Mouse (Mus musculus) G1E (cell line): ENCODE measurements at regions not wholly inside any gene's neighbourhood (a gene's known extent, or its start where the extent isn't known, plus 50 kb on each side); places are given as distances from the start of the nearest gene placed in this dataset.

ENCODE experiments used
- ATAC-seq: 2 replicates; pipeline ENCODE4 v1.8.0; 2016; ENCODE audit warnings: mild to moderate bottlenecking; ENCODE audit not compliant: insufficient number of reproducible peaks, poor library complexity, low FRiP score, severe bottlenecking; ENCODE audit errors: extremely low read depth
- DNase-seq: peaks from one replicate; pipeline ENCODE4 v3.0.0; 2012; ENCODE audit warnings: low spot score
- H3K27me3 ChIP-seq: 2 replicates; pipeline ENCODE4 v1.6.1; 2012; ENCODE audit warnings: mild to moderate bottlenecking, low read length, inconsistent platforms; ENCODE audit not compliant: insufficient read depth
- H3K36me3 ChIP-seq: replicated peaks from 2 replicates; pipeline ENCODE3; 2012; ENCODE audit warnings: mild to moderate bottlenecking, inconsistent platforms
- H3K4me1 ChIP-seq: 2 replicates; pipeline ENCODE4 v1.6.1; 2012; ENCODE audit warnings: low read depth, low read length, inconsistent platforms, mixed read lengths; ENCODE audit not compliant: insufficient read depth
- H3K4me3 ChIP-seq: 2 replicates; pipeline ENCODE4 v1.5.1; 2012; ENCODE audit warnings: low read depth, mild to moderate bottlenecking, inconsistent platforms, low read length, moderate library complexity, mixed read lengths
- H3K9me3 ChIP-seq: replicated peaks from 2 replicates; pipeline ENCODE4 v1.6.1; 2012; ENCODE audit warnings: inconsistent platforms
- CTCF ChIP-seq: IDR thresholded peaks from 2 replicates; pipeline ENCODE4 v1.5.1; 2012; ENCODE audit warnings: low read depth, low read length, inconsistent platforms, mixed read lengths
- GATA1 ChIP-seq: IDR thresholded peaks from 2 replicates; pipeline ENCODE4 v1.6.1; 2012; ENCODE audit warnings: borderline replicate concordance, low read length, inconsistent platforms, mixed read lengths
- GATA2 ChIP-seq: IDR thresholded peaks from 2 replicates; pipeline ENCODE4 v1.6.1; 2012; ENCODE audit warnings: low read depth, low read length, inconsistent platforms, borderline replicate concordance
- POLR2AphosphoS5 ChIP-seq: IDR thresholded peaks from 2 replicates; pipeline ENCODE4 v1.6.1; 2012; ENCODE audit warnings: low read depth, low read length, inconsistent platforms; ENCODE audit not compliant: insufficient replicate concordance
- TAL1 ChIP-seq: conservative IDR thresholded peaks from 2 replicates; pipeline ENCODE4 v1.6.1; 2012; ENCODE audit warnings: low read depth, low read length, inconsistent platforms, mixed read lengths

DNA sequence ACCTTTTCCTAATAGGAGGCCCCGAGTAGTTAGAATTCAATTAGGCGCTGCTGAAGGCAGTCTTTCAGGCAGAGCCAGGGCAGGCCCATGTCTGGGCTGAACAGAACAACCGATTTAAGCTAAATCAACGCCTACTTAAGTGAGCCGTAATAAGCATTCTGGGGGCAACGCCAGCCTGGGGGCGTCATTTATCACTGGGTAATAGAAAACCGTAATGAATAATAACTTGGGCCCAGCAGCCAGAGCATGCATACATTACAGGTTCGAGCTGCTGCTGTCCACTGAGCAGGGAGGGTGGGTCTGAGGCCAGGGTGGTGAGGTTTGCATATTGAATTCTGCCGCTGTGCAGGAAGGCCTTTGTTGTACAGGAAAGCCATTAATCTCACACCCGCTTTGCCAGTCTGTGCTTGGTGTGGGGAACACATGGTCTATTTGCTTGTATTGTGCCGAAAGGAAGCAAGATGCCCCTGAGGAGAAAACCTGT, 130.6 kb upstream of the 4930535I16Rik start:
- no peaks in the 10 kb centered on the region for H3K36me3 ChIP-seq

DNA sequence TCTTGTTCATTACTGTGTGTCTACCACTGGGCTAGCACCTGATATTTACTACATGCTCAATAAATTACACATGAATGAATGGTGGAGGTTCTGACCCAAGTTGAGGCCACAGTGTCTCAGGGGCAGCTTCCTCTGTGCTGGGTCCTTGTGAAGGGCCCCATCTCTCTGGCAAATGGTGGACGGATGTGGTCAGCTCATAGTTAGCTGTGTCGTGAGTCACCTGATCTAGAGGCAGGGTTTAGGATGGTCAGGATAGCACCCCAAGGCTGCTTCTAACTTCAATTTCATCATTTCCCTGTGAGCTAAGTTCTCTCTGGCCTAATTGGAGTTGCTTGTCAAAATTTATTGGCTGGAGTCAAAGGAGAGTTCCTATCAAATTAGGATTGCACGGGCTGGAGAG, 130.1 kb upstream of the 4930535I16Rik start:
- no peak for DNase-seq
- no peak for ATAC-seq
- no peaks in the 10 kb centered on the region for H3K9me3 ChIP-seq
- no peak overlapping the region for H3K4me3 ChIP-seq
- no peaks in the 10 kb centered on the region for H3K27me3 ChIP-seq
- no peak for TF ChIP-seq CTCF
- no peak for TF ChIP-seq TAL1
- no peak for TF ChIP-seq GATA2
- no peak for TF ChIP-seq POLR2AphosphoS5
- TF ChIP-seq GATA1 = no peak
- no peaks in the 10 kb centered on the region for H3K36me3 ChIP-seq
- no peaks in the 10 kb centered on the region for H3K4me1 ChIP-seq

More for the DNA sequence above, 130.6 kb upstream of the 4930535I16Rik start:
- TF ChIP-seq CTCF (no peak), GATA1 (no peak), GATA2 (no peak), TAL1 (no peak), POLR2AphosphoS5 (no peak)
- H3K9me3 ChIP-seq = no peaks in the 10 kb centered on the region
- no peak overlapping the region for H3K4me3 ChIP-seq
- DNase-seq (no peak), ATAC-seq (no peak)
- H3K4me1 ChIP-seq = no peaks in the 10 kb centered on the region
- H3K27me3 ChIP-seq = no peaks in the 10 kb centered on the region

- Histone ChIP-seq H3K36me3 (no peaks in the 10 kb centered on the region), H3K27me3 (peaks cover 6% of the 10 kb centered on the region)
- ATAC-seq = no peak
Observed at GRCm38 (mm10) chr4:124036483-124036882, 118.7 kb upstream of the 4930535I16Rik start.

DNA sequence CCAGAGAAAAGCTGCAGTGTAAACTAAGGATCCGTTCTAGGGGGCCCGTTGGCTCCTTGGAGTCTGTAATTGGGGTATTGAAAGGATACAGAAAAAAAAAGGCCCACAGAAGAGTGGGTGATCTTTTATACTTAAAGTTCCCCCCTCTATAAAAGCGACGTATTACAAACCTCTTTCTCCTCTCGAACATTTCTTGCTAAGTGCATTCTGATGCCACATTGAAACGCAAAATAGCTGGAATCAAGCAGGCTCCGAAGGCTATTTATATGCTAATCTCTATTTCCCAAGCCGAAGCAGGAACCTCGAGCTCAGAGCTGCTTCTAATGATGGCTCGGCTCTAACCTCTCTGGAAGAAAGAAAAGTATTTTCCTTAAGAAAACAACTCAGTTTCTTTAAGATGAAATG, 117.8 kb upstream of the 4930535I16Rik start:
- DNase-seq (no peak), ATAC-seq (no peak)
- TF ChIP-seq POLR2AphosphoS5 (no peak), GATA1 (no peak), TAL1 (no peak), CTCF (no peak), GATA2 (no peak)
- H3K9me3 ChIP-seq = no peaks in the 10 kb centered on the region
- no peak overlapping the region for H3K4me3 ChIP-seq
- H3K4me1 ChIP-seq = peaks cover 4% of the 10 kb centered on the region
- peaks cover 9% of the 10 kb centered on the region for H3K27me3 ChIP-seq
- no peaks in the 10 kb centered on the region for H3K36me3 ChIP-seq

More at GRCm38 (mm10) chr4:124036483-124036882, 118.7 kb upstream of the 4930535I16Rik start:
- no peaks in the 10 kb centered on the region for H3K9me3 ChIP-seq
- no peak overlapping the region for H3K4me3 ChIP-seq
- TF ChIP-seq TAL1 = no peak
- TF ChIP-seq GATA2 = no peak
- TF ChIP-seq CTCF = no peak
- no peak for TF ChIP-seq GATA1
- TF ChIP-seq POLR2AphosphoS5 = no peak
- no peak for DNase-seq
- peaks cover 4% of the 10 kb centered on the region for H3K4me1 ChIP-seq

GRCm38 (mm10) chr4:124035192-124035591, 117.4 kb upstream of the 4930535I16Rik start:
- no peak for TF ChIP-seq GATA2
- TF ChIP-seq POLR2AphosphoS5 = no peak
- no peak for TF ChIP-seq TAL1
- TF ChIP-seq GATA1 = no peak
- no peak for TF ChIP-seq CTCF
- no peaks in the 10 kb centered on the region for H3K36me3 ChIP-seq
- ATAC-seq (no peak), DNase-seq (no peak)
- H3K4me1 ChIP-seq = peaks cover 4% of the 10 kb centered on the region
- peaks cover 9% of the 10 kb centered on the region for H3K27me3 ChIP-seq
- no peaks in the 10 kb centered on the region for H3K9me3 ChIP-seq
- no peak overlapping the region for H3K4me3 ChIP-seq

- no peaks in the 10 kb centered on the region for H3K4me1 ChIP-seq
- no peaks in the 10 kb centered on the region for H3K9me3 ChIP-seq
- TF ChIP-seq POLR2AphosphoS5 = no peak
- TF ChIP-seq GATA2 = no peak
- no peak for TF ChIP-seq TAL1
- no peak for TF ChIP-seq CTCF
- TF ChIP-seq GATA1 = no peak
- 0 out of 2 replicates have a peak, but pooled peaks cover 3% of the 10 kb centered on the region for H3K27me3 ChIP-seq
- no peak overlapping the region for H3K4me3 ChIP-seq
- no peak for DNase-seq
- no peak for ATAC-seq
- no peaks in the 10 kb centered on the region for H3K36me3 ChIP-seq
Observed at GRCm38 (mm10) chr4:124028061-124028460, 110.2 kb upstream of the 4930535I16Rik start.

DNA sequence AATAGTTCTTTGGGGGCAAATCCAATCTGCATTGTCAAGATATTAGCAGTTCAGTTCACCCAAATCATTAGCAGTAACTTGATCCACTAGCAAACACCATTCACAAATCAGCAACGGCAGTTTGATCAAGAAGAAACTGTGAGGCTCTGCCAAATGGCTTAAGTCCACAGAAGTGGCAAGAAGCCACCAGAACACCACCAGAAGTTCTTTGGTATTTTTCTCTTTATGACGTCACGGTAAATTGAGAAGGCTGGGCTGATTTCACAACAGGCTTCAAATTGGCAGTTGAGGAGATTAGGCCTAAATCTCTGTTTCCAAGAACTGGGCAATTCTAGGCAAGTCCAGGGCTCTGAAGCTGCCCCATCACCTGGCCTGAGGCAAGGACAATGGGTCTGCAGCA, 98.6 kb upstream of the 4930535I16Rik start:
- Histone ChIP-seq H3K4me1 (no peaks in the 10 kb centered on the region), H3K4me3 (no peak overlapping the region), H3K27me3 (peaks cover 8% of the 10 kb centered on the region; the same call in 1 of the 2 replicates), H3K36me3 (no peaks in the 10 kb centered on the region), H3K9me3 (no peaks in the 10 kb centered on the region)
- TF ChIP-seq GATA2 (no peak), CTCF (no peak), GATA1 (no peak), TAL1 (no peak), POLR2AphosphoS5 (no peak)
- ATAC-seq (no peak), DNase-seq (no peak)
